Mouse (Mus musculus) adrenal gland, adult 2 months (tissue): Measurements from ENCODE around the gene Scube3. TPM values are rescaled to one million over a fixed set of nuclear protein-coding genes. Genes with fewer than 3 reads are reported as not detected.
A peak's percentile ranks its signal among the peaks of the same experiment; 100 is the strongest.

ENCODE experiments used
- DNase-seq: peaks from one replicate; pipeline ENCODE4 v3.0.0; 2021
- polyA plus RNA-seq: library from polyadenylated mRNA; depleted of rRNA; stranded (reverse); fragments of >200 nt; gene quantifications from 2 replicates; pipeline ENCODE4 v1.2.3, GENCODE M21; 2012
- total RNA-seq, 2 experiments: library from RNA; stranded (reverse); gene quantifications; 2 replicates each; pipeline ENCODE4 v1.2.3; 2021

The Scube3 gene
- total and polyA plus RNA-seq, 3 experiments = 9.8 to 33.1 (median 16.7) TPM

GRCm38 (mm10) chr17:28133193-28133592 is 8.7 kb upstream of the Scube3 start:
- DNase-seq = peak; percentile 45

GRCm38 (mm10) chr17:28135496-28135895 is 6.4 kb upstream of the Scube3 start:
- peak; percentile 80 for DNase-seq

GRCm38 (mm10) chr17:28136266-28136665 is 5.7 kb upstream of the Scube3 start:
- DNase-seq = peak; percentile 77

- no peak for DNase-seq
These were observed 3.9 kb upstream of the Scube3 start for GRCm38 (mm10) chr17:28138013-28138412.

GRCm38 (mm10) chr17:28138685-28139084 is 3.3 kb upstream of the Scube3 start:
- DNase-seq = no peak

GRCm38 (mm10) chr17:28140431-28141204 is 1.3 kb upstream of the Scube3 start:
- peak; percentile 76 for DNase-seq

GRCm38 (mm10) chr17:28141205-28141650 is 713 bp upstream of the Scube3 start:
- DNase-seq = no peak

- peak; percentile 49 for DNase-seq
These were observed 1.0 kb downstream of the Scube3 start for GRCm38 (mm10) chr17:28142700-28143610.

GRCm38 (mm10) chr17:28143751-28144150 is 1.8 kb downstream of the Scube3 start:
- DNase-seq = no peak

GRCm38 (mm10) chr17:28144241-28144640 is 2.3 kb downstream of the Scube3 start:
- DNase-seq = no peak

GRCm38 (mm10) chr17:28148288-28148687 is 6.3 kb downstream of the Scube3 start:
- no peak for DNase-seq

GRCm38 (mm10) chr17:28149734-28150133 is 7.8 kb downstream of the Scube3 start:
- no peak for DNase-seq

- no peak for DNase-seq
These were observed 8.5 kb downstream of the Scube3 start for GRCm38 (mm10) chr17:28150456-28150855.

GRCm38 (mm10) chr17:28153095-28153494 is 11.2 kb downstream of the Scube3 start:
- DNase-seq = no peak

- no peak for DNase-seq
These were observed 13.0 kb downstream of the Scube3 start for GRCm38 (mm10) chr17:28154970-28155369.

- no peak for DNase-seq
These were observed 18.4 kb downstream of the Scube3 start for GRCm38 (mm10) chr17:28160361-28160760.

GRCm38 (mm10) chr17:28161310-28161881 is 19.5 kb downstream of the Scube3 start:
- no peak for DNase-seq

- peak; percentile 82 for DNase-seq
These were observed 21.7 kb downstream of the Scube3 start for GRCm38 (mm10) chr17:28163666-28164065.

GRCm38 (mm10) chr17:28170460-28171305 is 28.7 kb downstream of the Scube3 start:
- DNase-seq = peak; percentile 76

GRCm38 (mm10) chr17:28172690-28173089 is 30.7 kb downstream of the Scube3 start:
- DNase-seq = no peak

- DNase-seq = peak; percentile 93
These were observed 35.0 kb downstream of the Scube3 start, which contains the start of gene Zfp523 for GRCm38 (mm10) chr17:28176775-28177539. Gene Zfp523, plus strand, starts transcription at chr17:28177129.
